Mouse (Mus musculus) limb, embryonic 14.5 days (tissue): ENCODE measurements around the gene Fer. TPM values are rescaled to one million over a fixed set of nuclear protein-coding genes. Genes with fewer than 3 reads are reported as not detected.

ENCODE experiments used
- ATAC-seq: fragments of 200-750 bp; cut with Nextera tagmentation; 2 replicates; pipeline ENCODE4 v1.8.0; 2017; ENCODE audit warnings: low read depth, moderate number of reproducible peaks, moderate TSS enrichment; ENCODE audit not compliant: low FRiP score
- DNase-seq: peaks from one replicate; pipeline ENCODE4 v3.0.0-alpha.2; 2015; ENCODE audit warnings: low spot score
- H3K27ac ChIP-seq: fragments of 300-500 bp; sonication (generic); replicated peaks from 2 replicates; pipeline ENCODE4 v1.5.1; 2014; ENCODE audit warnings: low read depth, mild to moderate bottlenecking, low read length, moderate library complexity, mixed read lengths
- H3K27me3 ChIP-seq: fragments of 300-500 bp; sonication (generic); 2 replicates; pipeline ENCODE4 v1.6.1; 2014; ENCODE audit warnings: low read length, mixed read lengths; ENCODE audit not compliant: control insufficient read depth, insufficient read depth
- H3K36me3 ChIP-seq: fragments of 300-500 bp; sonication (generic); 2 replicates; pipeline ENCODE4 v1.6.1; 2014; ENCODE audit warnings: mild to moderate bottlenecking, low read length, moderate library complexity, mixed read lengths; ENCODE audit not compliant: control insufficient read depth, insufficient read depth
- H3K4me1 ChIP-seq: fragments of 300-500 bp; sonication (generic); 2 replicates; pipeline ENCODE4 v1.6.1; 2014; ENCODE audit warnings: antibody characterized with exemption, low read length, mixed read lengths; ENCODE audit not compliant: control insufficient read depth, insufficient read depth
- H3K4me2 ChIP-seq: fragments of 300-500 bp; sonication (generic); replicated peaks from 2 replicates; pipeline ENCODE4 v1.6.1; 2014; ENCODE audit warnings: low read depth, mild to moderate bottlenecking, low read length, moderate library complexity; ENCODE audit not compliant: severe bottlenecking
- H3K4me3 ChIP-seq: fragments of 300-500 bp; sonication (generic); replicated peaks from 2 replicates; pipeline ENCODE4 v1.5.1; 2014; ENCODE audit warnings: low read length
- H3K9ac ChIP-seq: fragments of 300-500 bp; sonication (generic); 2 replicates; pipeline ENCODE4 v1.6.1; 2014; ENCODE audit warnings: mild to moderate bottlenecking, low read depth, low read length, moderate library complexity; ENCODE audit not compliant: severe bottlenecking
- H3K9me3 ChIP-seq: fragments of 300-500 bp; sonication (generic); 2 replicates; pipeline ENCODE4 v1.6.1; 2016; ENCODE audit warnings: low read length; ENCODE audit not compliant: control insufficient read depth
- POLR2A ChIP-seq: fragments of 200-500 bp; IDR thresholded peaks from 2 replicates; pipeline ENCODE4 v1.8.0; 2012; ENCODE audit warnings: inconsistent platforms, mild to moderate bottlenecking, moderate library complexity, borderline replicate concordance; ENCODE audit not compliant: insufficient read depth, insufficient read length; ENCODE audit errors: extremely low read depth
- WGBS: fragments of 180-500 bp; shearing (Covaris S2); extraction: QIAGEN DNeasy Blood & Tissue Kit; methylation state at CpG from one replicate; pipeline ENCODE4 v1.1.7; 2014; 5-methylcytosine and 5-hydroxymethylcytosine counted together
- polyA plus RNA-seq, 2 experiments: library from polyadenylated mRNA; depleted of rRNA in 1 of 2; stranded (reverse) in 1 of 2; unstranded in 1 of 2; fragments of >200 nt; fragmentation: Nextera tagmentation in 1 of 2; extraction: Ambion mirVana in 1 of 2; gene quantifications; 2 replicates each; pipeline versions ENCODE4 v1.2.1 to v1.2.3; 2012 to 2014

Fer gene
- polyA plus RNA-seq, 2 experiments: 11.1 to 34.7 TPM

DNA sequence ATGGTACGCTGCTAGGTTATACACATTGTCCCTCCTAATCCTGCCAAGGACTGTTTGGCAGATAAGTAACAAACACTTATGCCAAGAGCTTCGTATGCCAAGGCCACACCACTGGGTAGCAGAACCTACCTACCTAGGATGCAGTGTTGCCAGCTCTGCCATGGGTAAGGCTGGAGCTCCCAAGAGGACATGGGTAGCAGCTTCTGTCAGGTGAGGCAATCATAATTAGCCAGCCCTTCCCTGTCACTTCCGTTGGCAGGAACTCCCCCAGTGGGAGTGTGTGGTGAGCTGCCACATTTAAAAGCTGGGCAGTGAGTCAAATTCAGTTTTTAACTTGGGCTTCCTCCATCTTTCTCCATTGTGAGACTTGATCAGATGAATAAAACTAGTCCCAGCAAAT is 267.5 kb downstream of the Fer start:
- H3K4me3 ChIP-seq: no peak overlapping the region
- 72% methylated on average over 3 of the region's 3 CpGs for whole genome bisulfite sequencing
- H3K4me1 ChIP-seq: peaks cover 8% of the 10 kb centered on the region; the same call in 1 of the 2 replicates
- TF ChIP-seq POLR2A: no peak
- H3K27ac ChIP-seq: no peak overlapping the region
- ATAC-seq (no peak), DNase-seq (no peak)
- H3K9ac ChIP-seq: no peak overlapping the region
- no peak overlapping the region for H3K4me2 ChIP-seq
- H3K36me3 ChIP-seq: no peaks in the 10 kb centered on the region
- no peaks in the 10 kb centered on the region for H3K27me3 ChIP-seq
- H3K9me3 ChIP-seq: no peaks in the 10 kb centered on the region; the same call in 1 of the 2 replicates

DNA sequence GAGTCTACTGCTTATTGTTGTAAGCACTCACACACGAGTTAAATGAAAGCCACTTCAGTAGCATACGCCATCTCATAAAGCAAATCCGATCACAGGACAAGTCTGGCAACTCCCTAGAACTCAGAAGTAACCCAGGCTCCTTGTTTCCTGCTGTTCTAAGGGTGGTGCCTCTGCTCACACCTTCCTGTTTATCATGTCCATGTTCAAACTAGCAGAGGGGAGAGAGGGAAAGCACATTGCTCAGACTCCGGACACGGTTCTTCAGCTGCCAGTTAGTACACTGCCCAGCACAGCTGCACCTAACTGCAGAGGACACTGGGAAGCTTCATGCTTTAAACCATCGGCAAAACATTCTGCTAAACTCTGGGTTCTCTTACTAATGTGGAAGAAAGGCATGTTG is 269.3 kb downstream of the Fer start:
- H3K4me1 ChIP-seq: peaks cover 8% of the 10 kb centered on the region; the same call in 1 of the 2 replicates
- ATAC-seq: no peak
- no peak overlapping the region for H3K9ac ChIP-seq
- no peaks in the 10 kb centered on the region for H3K27me3 ChIP-seq
- TF ChIP-seq POLR2A: no peak
- DNase-seq: no peak
- 68% methylated on average over 6 of the region's 6 CpGs for WGBS
- no peaks in the 10 kb centered on the region for H3K9me3 ChIP-seq
- no peak overlapping the region for H3K4me2 ChIP-seq
- H3K27ac ChIP-seq: no peak overlapping the region
- H3K36me3 ChIP-seq: no peaks in the 10 kb centered on the region
- no peak overlapping the region for H3K4me3 ChIP-seq

- no peak overlapping the region for H3K4me2 ChIP-seq
- ATAC-seq: no peak
- peaks cover 22% of the 10 kb centered on the region; the same call in 1 of the 2 replicates for H3K36me3 ChIP-seq
- WGBS: 32% methylated on average over 8 of the region's 8 CpGs
- no peak for DNase-seq
- 0 out of 2 replicates have a peak, but pooled peaks cover 2% of the 10 kb centered on the region for H3K4me1 ChIP-seq
- TF ChIP-seq POLR2A: no peak
- H3K27me3 ChIP-seq: no peaks in the 10 kb centered on the region
- H3K4me3 ChIP-seq: no peak overlapping the region
- no peak overlapping the region for H3K27ac ChIP-seq
- no peaks in the 10 kb centered on the region for H3K9me3 ChIP-seq
- H3K9ac ChIP-seq: no peak overlapping the region
These were observed 273.2 kb downstream of the Fer start for GRCm38 (mm10) chr17:64135941-64136650.

GRCm38 (mm10) chr17:64138036-64138717 is 275.3 kb downstream of the Fer start:
- ATAC-seq (no peak), DNase-seq (no peak)
- Histone ChIP-seq H3K9me3 (no peaks in the 10 kb centered on the region), H3K27me3 (no peaks in the 10 kb centered on the region), H3K4me3 (no peak overlapping the region), H3K27ac (no peak overlapping the region), H3K36me3 (peaks cover 22% of the 10 kb centered on the region; the same call in 1 of the 2 replicates), H3K4me2 (no peak overlapping the region), H3K4me1 (no peaks in the 10 kb centered on the region), H3K9ac (no peak overlapping the region)
- WGBS: 88% methylated on average over 8 of the region's 8 CpGs
- TF ChIP-seq POLR2A: no peak

GRCm38 (mm10) chr17:64139231-64139915 is 276.5 kb downstream of the Fer start:
- H3K36me3 ChIP-seq: peaks cover 22% of the 10 kb centered on the region; the same call in 1 of the 2 replicates
- DNase-seq: no peak
- H3K27ac ChIP-seq: no peak overlapping the region
- TF ChIP-seq POLR2A: no peak
- WGBS: 86% methylated on average over 11 of the region's 11 CpGs
- no peaks in the 10 kb centered on the region for H3K27me3 ChIP-seq
- no peak overlapping the region for H3K4me3 ChIP-seq
- ATAC-seq: no peak
- no peak overlapping the region for H3K4me2 ChIP-seq
- H3K9ac ChIP-seq: no peak overlapping the region
- no peaks in the 10 kb centered on the region for H3K9me3 ChIP-seq
- no peaks in the 10 kb centered on the region for H3K4me1 ChIP-seq
